Mouse (Mus musculus) urinary bladder, postnatal 14 days (tissue): ENCODE measurements at regions not wholly inside any gene's neighbourhood (a gene's known extent, or its start where the extent isn't known, plus 50 kb on each side); places are given as distances from the start of the nearest gene placed in this dataset.
A peak's percentile ranks its signal among the peaks of the same experiment; 100 is the strongest.

Source experiments
- DNase-seq: peaks from one replicate; pipeline ENCODE4 v3.0.0; 2021; ENCODE audit warnings: low spot score

- no peak for DNase-seq
These were observed 136.9 kb downstream of the Tle3 start for GRCm38 (mm10) chr9:61509091-61509490.

GRCm38 (mm10) chr9:61500851-61501250 is 128.7 kb downstream of the Tle3 start:
- no peak for DNase-seq

GRCm38 (mm10) chr9:61492896-61493295 is 120.7 kb downstream of the Tle3 start:
- no peak for DNase-seq

- peak; percentile 74 for DNase-seq
These were observed 119.1 kb downstream of the Tle3 start for GRCm38 (mm10) chr9:61491131-61491712.

GRCm38 (mm10) chr9:61489983-61490382 is 117.8 kb downstream of the Tle3 start:
- DNase-seq, result no peak

GRCm38 (mm10) chr9:61489147-61489546 is 117.0 kb downstream of the Tle3 start:
- no peak for DNase-seq

GRCm38 (mm10) chr9:61487824-61488223 is 115.7 kb downstream of the Tle3 start:
- peak; percentile 23 for DNase-seq

GRCm38 (mm10) chr9:61487146-61487545 is 115.0 kb downstream of the Tle3 start:
- no peak for DNase-seq

- peak; percentile 47 for DNase-seq
These were observed 112.2 kb downstream of the Tle3 start for GRCm38 (mm10) chr9:61484391-61484790.

GRCm38 (mm10) chr9:61479626-61480025 is 107.5 kb downstream of the Tle3 start:
- no peak for DNase-seq

- no peak for DNase-seq
These were observed 106.7 kb downstream of the Tle3 start for GRCm38 (mm10) chr9:61478862-61479261.

GRCm38 (mm10) chr9:61476351-61476750 is 104.2 kb downstream of the Tle3 start:
- no peak for DNase-seq

- DNase-seq, result no peak
These were observed 98.8 kb downstream of the Tle3 start for GRCm38 (mm10) chr9:61470815-61471505.

- no peak for DNase-seq
These were observed 96.8 kb downstream of the Tle3 start for GRCm38 (mm10) chr9:61468897-61469509.

GRCm38 (mm10) chr9:61468368-61468848 is 96.2 kb downstream of the Tle3 start:
- DNase-seq, result no peak
